Mouse (Mus musculus): Measurements from ENCODE around the gene Rabgap1l. TPM values are rescaled to one million over a fixed set of nuclear protein-coding genes. Genes with fewer than 3 reads are reported as not detected.
"Not testable (repeated sequence)": the region's sequence is repeated elsewhere in the genome, so short reads cannot be mapped to it uniquely, and the experiment has no call there.

Rabgap1l gene
- polyA plus RNA-seq, 1 experiment from 2014 or later = 24.0 TPM

DNA sequence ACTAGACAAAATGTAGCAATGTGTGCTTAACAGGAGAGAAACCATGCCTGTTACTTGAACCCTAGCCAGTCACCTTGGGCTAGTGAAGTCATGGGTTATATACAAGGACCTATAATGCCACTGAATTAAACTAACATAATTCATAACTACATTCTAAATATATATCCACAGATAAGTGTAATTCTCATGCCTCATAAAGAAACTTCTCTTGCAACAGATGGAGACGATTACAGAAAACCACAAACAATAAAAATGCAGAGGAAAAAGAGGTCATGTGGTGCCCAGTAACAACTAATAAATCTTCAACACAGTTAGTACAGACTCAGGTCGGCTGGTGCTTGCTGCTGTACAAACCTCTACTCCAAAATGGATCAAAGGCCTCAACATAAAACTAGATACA is 174.8 kb downstream of the Rabgap1l start:
- H3K27ac ChIP-seq = no peak overlapping the region
- WGBS = 62% methylated on average over 2 of the region's 2 CpGs
- ATAC-seq (ENCODE audit: insufficient read depth, low FRiP score, low read depth) = no peak

DNA sequence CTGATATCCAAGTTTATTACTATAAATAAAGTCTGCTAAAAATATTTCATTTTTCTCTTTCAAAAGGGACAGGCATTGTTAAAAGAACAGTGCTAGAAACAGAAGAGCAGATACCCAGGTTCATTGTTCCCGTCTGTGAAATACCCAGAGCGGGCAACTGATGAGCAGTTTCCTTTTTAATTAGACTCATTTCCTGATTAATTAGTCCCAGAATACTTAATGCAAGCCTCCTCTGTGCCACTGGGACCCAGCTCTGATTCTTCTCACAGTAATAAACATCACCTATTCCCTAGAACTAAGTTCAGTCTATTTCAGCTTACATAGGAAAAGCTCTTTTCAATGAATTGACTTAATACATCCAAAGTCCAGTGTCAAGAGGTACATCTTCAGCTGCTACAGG is 186.6 kb downstream of the Rabgap1l start:
- no peaks in the 10 kb centered on the region for H3K27me3 ChIP-seq (replicated peaks)
- no peak for ATAC-seq (ENCODE audit: insufficient read depth, low FRiP score, low read depth)
- H3K36me3 ChIP-seq = no peaks in the 10 kb centered on the region
- no peak overlapping the region for H3K4me2 ChIP-seq
- no peaks in the 10 kb centered on the region for H3K9me3 ChIP-seq
- no peak overlapping the region for H3K9ac ChIP-seq
- H3K4me3 ChIP-seq (replicated peaks) = no peak overlapping the region
- no peaks in the 10 kb centered on the region for H3K4me1 ChIP-seq
- H3K27ac ChIP-seq = no peak overlapping the region
- 81% methylated on average over 2 of the region's 2 CpGs for WGBS

More for the DNA sequence above, 174.8 kb downstream of the Rabgap1l start:
- H3K4me3 ChIP-seq (replicated peaks) = no peak overlapping the region
- no peaks in the 10 kb centered on the region for H3K27me3 ChIP-seq (replicated peaks)
- no peaks in the 10 kb centered on the region for H3K9me3 ChIP-seq
- no peaks in the 10 kb centered on the region for H3K4me1 ChIP-seq
- no peak overlapping the region for H3K9ac ChIP-seq
- no peaks in the 10 kb centered on the region for H3K36me3 ChIP-seq
- H3K4me2 ChIP-seq = no peak overlapping the region

DNA sequence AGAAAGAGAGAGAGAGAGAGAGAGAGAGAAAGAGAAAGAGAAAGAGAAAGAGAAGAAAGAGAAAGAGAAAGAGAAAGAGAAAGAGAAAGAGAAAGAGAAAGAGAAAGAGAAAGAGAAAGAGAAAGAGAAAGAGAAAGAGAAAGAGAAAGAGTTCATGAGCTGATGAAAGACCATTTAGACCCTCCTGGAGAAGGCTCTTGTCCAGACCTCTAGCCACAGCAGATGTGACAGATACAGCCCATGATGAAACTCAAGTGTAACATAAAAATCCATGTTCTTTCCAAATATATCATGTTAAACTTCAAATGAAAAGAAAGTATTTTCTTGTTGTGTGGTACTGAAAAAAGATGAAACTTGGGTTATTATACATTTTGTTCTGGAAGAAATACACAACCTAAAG is 189.7 kb downstream of the Rabgap1l start:
- H3K4me1 ChIP-seq; H3K27ac ChIP-seq; ATAC-seq (ENCODE audit: insufficient read depth, low FRiP score, low read depth); H3K9ac ChIP-seq; H3K4me2 ChIP-seq; H3K4me3 ChIP-seq (replicated peaks); H3K36me3 ChIP-seq; H3K27me3 ChIP-seq (replicated peaks); H3K9me3 ChIP-seq: not testable (repeated sequence)

DNA sequence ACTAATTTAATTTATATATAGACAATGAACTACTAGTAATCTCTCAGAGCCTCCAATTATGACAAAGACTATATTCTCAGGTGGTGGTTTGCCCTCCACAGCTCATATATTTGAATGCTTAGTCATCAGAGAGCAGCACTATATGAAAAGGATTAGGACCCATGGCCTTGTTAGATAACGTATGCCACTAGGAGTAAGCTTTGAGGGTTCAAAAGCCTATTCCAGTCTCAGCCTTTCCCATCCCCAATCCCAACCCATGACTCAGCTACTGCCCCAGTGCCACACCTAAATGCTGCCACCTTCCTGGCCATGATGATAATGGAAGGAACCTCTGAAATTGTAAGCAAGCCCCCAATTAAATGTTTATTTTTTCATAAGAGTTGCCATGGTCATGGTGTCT is 195.6 kb downstream of the Rabgap1l start:
- H3K4me2 ChIP-seq = no peak overlapping the region
- WGBS = 91% methylated on average over 1 of the region's 1 CpGs
- no peaks in the 10 kb centered on the region for H3K9me3 ChIP-seq

DNA sequence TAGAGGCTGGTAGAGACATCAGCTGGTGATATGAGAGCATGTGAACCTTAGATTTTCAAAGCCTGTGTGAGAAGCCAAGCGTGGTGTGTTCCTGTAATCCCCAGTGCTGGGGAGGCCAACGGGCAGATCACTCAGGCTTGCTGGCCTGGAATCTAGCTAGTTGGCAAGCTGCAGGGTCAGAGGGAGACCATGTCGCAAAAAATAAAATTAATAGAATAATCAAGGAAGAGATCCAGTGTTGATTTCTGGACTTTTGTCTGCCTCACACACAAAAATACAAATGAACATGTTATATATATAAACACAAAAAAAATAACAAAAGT is 196.1 kb downstream of the Rabgap1l start:
- WGBS = 81% methylated on average over 3 of the region's 3 CpGs
- no peak for ATAC-seq (ENCODE audit: insufficient read depth, low FRiP score, low read depth)
- no peak overlapping the region for H3K27ac ChIP-seq

More for the DNA sequence above, 195.6 kb downstream of the Rabgap1l start:
- no peaks in the 10 kb centered on the region for H3K4me1 ChIP-seq
- no peak overlapping the region for H3K4me3 ChIP-seq (replicated peaks)
- no peak overlapping the region for H3K9ac ChIP-seq
- no peak for ATAC-seq (ENCODE audit: insufficient read depth, low FRiP score, low read depth)
- no peak overlapping the region for H3K27ac ChIP-seq
- H3K27me3 ChIP-seq (replicated peaks) = no peaks in the 10 kb centered on the region
- no peaks in the 10 kb centered on the region for H3K36me3 ChIP-seq

DNA sequence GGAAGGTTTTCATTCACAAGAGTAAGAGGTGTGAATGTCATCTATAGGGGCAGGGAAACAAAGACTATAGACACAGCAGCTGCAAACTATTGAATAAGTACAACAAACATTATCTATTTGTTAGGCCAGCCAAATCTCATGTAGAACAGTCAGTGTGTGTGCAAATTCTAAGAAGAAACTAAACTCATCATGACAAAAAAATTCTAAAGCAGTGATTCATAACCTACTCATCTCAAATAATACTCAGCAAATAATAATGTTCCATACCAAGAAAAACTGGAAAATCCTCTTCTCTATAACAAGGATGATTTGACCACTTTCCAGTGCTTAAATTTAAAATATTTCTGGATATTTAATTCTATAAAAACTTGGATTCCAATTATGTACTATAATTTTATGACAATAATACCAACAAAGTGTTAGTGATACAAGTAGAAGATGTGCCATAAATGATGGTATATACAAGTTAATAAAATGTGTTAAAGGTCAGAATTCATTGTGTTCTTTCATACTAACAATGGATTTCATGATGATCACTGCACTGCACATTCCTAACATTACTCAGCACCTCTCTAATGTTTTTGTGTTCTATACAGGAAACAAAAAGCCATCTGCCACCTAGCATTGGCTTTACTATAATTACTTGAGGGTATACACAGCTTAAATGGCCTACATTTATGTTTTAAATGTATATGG is 196.6 kb downstream of the Rabgap1l start:
- no peak overlapping the region for H3K9ac ChIP-seq
- H3K9me3 ChIP-seq = no peaks in the 10 kb centered on the region
- H3K27ac ChIP-seq = no peak overlapping the region
- no peak overlapping the region for H3K4me3 ChIP-seq (replicated peaks)
- no peaks in the 10 kb centered on the region for H3K27me3 ChIP-seq (replicated peaks)
- no peaks in the 10 kb centered on the region for H3K4me1 ChIP-seq
- no peak for ATAC-seq (ENCODE audit: insufficient read depth, low FRiP score, low read depth)
- H3K4me2 ChIP-seq = no peak overlapping the region
- H3K36me3 ChIP-seq = no peaks in the 10 kb centered on the region

More for the DNA sequence above, 196.1 kb downstream of the Rabgap1l start:
- Histone ChIP-seq H3K4me1 (no peaks in the 10 kb centered on the region), H3K4me3 (replicated peaks) (no peak overlapping the region), H3K36me3 (no peaks in the 10 kb centered on the region), H3K4me2 (no peak overlapping the region), H3K9ac (no peak overlapping the region), H3K9me3 (no peaks in the 10 kb centered on the region), H3K27me3 (replicated peaks) (no peaks in the 10 kb centered on the region)

DNA sequence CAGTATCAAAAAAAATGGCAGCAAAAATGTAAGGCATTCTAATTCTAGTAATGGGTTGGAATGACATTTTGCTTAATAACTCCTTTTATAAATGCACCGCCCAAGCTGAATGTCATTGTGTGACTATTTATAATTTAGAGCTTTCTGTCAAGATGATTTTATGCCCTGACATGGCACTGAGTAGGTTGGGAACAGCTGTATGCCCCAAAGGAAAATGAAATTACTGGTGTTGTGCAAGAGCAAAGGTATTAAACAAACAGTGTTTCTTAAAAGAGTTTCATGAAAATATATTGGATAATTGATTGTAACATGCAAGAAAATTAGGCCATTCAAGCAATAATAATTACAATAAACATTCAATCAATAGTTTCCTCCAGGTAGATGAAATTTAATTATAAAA is 198.4 kb downstream of the Rabgap1l start:
- Histone ChIP-seq H3K4me1 (no peaks in the 10 kb centered on the region), H3K36me3 (no peaks in the 10 kb centered on the region), H3K27ac (no peak overlapping the region), H3K9ac (no peak overlapping the region), H3K4me2 (no peak overlapping the region), H3K9me3 (no peaks in the 10 kb centered on the region), H3K4me3 (replicated peaks) (no peak overlapping the region), H3K27me3 (replicated peaks) (no peaks in the 10 kb centered on the region)
- 89% methylated on average over 1 of the region's 1 CpGs for WGBS
- no peak for ATAC-seq (ENCODE audit: insufficient read depth, low FRiP score, low read depth)

DNA sequence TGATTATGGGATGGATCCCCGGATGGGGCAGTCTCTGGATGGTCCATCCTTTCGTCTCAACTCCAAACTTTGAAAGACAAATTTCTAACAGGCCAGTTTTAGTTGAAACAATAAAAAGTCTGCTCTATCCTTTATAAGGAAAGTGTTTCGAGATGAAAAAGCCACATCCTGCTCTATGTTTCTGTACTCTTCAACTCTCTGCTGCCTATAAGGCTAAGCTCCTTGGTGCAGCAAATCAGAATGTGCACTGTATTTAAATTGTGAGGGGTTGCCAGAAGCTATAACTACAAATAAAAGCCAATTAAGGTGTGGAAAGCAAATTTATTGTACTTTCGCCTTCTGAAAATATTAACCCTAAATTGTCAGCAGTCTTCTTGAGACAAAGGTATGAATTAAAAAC is 198.9 kb downstream of the Rabgap1l start:
- H3K27me3 ChIP-seq (replicated peaks) = no peaks in the 10 kb centered on the region
- no peak overlapping the region for H3K4me3 ChIP-seq (replicated peaks)
- ATAC-seq (ENCODE audit: insufficient read depth, low FRiP score, low read depth) = no peak
- no peak overlapping the region for H3K27ac ChIP-seq
- H3K9ac ChIP-seq = no peak overlapping the region
- 83% methylated on average over 4 of the region's 4 CpGs for WGBS
- no peaks in the 10 kb centered on the region for H3K4me1 ChIP-seq
- no peaks in the 10 kb centered on the region for H3K9me3 ChIP-seq
- no peaks in the 10 kb centered on the region for H3K36me3 ChIP-seq
- no peak overlapping the region for H3K4me2 ChIP-seq

DNA sequence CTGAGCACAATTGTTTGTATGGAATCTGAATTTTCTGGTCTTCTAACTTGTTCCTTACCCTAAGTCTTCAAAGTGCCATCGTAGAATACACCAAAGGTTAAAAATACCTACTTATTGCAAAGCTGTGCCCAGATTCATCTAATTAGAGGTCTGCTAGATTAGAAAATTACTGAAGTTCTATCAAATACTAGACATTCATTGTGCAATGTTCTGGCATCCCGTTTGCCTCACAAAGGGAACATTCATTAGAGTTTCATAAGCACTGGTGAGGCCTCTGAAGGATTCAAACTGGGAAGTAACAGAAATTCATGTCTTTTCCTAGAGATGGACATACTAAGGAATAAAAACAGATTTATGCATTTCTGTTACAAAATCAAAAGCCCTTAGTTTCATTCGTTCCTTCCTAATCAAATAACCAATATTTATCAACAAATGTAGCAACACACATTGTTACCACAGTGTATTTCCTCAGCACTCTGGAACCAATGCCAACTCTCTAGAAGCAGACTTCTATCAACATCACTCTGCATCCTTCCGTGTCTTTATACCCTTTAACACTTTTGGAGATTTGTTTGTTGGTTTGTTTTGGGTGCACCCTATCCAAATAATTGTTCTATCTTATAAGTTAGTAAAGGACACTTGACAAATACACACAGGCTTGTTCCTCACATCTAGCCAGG is 204.0 kb downstream of the Rabgap1l start:
- no peak for ATAC-seq (ENCODE audit: insufficient read depth, low FRiP score, low read depth)
- no peak overlapping the region for H3K27ac ChIP-seq
- no peak overlapping the region for H3K4me3 ChIP-seq (replicated peaks)
- no peak overlapping the region for H3K9ac ChIP-seq
- H3K4me1 ChIP-seq = no peaks in the 10 kb centered on the region
- no peaks in the 10 kb centered on the region for H3K36me3 ChIP-seq
- H3K9me3 ChIP-seq = no peaks in the 10 kb centered on the region
- WGBS = 75% methylated on average over 4 of the region's 4 CpGs
- no peak overlapping the region for H3K4me2 ChIP-seq
- H3K27me3 ChIP-seq (replicated peaks) = no peaks in the 10 kb centered on the region

DNA sequence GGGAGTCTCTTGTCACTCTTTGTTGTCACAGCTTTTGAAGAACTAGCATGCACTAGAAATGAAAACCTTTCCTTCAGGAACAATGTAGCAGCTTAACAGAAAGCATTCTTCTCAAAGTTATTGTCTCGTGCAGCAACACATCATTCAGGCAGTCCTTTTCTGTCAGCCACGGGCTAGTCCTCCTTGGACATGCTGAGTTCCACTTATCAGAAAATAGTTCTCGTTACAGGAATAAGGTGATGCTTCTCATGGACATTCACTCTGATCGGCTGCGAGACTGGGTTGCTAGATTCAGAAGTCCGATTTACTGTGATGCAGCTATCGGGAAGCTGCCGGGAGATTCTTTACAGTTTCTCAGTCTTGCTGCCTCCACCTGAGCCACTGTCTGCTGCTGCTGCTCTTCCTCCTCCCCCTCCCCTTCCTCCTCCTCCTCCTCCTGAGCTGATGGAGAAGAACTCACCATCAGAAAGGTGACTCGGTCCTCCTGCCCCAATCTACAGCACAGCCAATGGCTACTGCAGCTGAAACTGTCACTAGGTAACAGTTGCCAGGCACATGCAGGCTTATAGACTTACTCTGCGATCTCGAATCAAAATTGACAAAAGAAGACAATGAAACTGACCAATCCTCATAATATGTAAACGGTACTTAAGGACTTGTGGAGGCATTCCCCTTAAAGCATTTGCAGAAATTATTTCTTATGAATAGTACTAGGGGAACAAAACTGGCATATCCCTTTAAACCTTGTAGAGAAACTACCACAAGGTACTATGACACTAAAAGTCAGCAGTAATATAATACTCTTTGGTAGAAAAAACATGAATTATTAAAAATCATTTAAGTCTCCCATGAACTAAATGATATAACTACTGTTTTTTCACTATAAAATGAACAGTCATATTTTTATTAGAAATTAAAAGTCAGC is 213.4 kb downstream of the Rabgap1l start:
- no peak overlapping the region for H3K27ac ChIP-seq

DNA sequence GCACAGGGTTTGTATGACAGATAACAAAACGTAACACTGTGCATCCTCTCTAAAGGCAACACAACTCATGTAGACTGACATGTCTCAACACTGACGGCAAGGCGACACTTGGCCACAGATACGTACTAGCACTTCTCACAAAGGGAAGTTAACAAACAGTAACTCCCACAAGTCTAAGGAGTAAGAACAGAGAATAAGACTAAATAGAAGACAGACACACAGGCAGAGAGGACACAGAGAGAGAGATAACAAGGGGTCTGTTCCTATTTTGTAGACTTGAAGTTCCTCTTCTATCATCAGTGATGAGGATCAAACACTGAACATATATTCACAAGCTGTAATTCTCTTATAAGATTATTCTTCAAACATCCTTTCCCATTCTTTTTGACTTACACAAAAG is 216.9 kb downstream of the Rabgap1l start:
- Histone ChIP-seq H3K27ac (no peak overlapping the region), H3K4me2 (no peak overlapping the region), H3K4me3 (replicated peaks) (no peak overlapping the region), H3K4me1 (no peaks in the 10 kb centered on the region), H3K36me3 (no peaks in the 10 kb centered on the region), H3K9ac (no peak overlapping the region), H3K9me3 (no peaks in the 10 kb centered on the region), H3K27me3 (replicated peaks) (no peaks in the 10 kb centered on the region)
- ATAC-seq (ENCODE audit: insufficient read depth, low FRiP score, low read depth) = no peak
- WGBS = 86% methylated on average over 4 of the region's 4 CpGs

More for the DNA sequence above, 213.4 kb downstream of the Rabgap1l start:
- Histone ChIP-seq H3K4me1 (no peaks in the 10 kb centered on the region), H3K4me3 (replicated peaks) (no peak overlapping the region), H3K9me3 (no peaks in the 10 kb centered on the region), H3K27me3 (replicated peaks) (no peaks in the 10 kb centered on the region), H3K36me3 (no peaks in the 10 kb centered on the region), H3K4me2 (no peak overlapping the region), H3K9ac (no peak overlapping the region)
- no peak for ATAC-seq (ENCODE audit: insufficient read depth, low FRiP score, low read depth)
- WGBS = 58% methylated on average over 12 of the region's 12 CpGs

DNA sequence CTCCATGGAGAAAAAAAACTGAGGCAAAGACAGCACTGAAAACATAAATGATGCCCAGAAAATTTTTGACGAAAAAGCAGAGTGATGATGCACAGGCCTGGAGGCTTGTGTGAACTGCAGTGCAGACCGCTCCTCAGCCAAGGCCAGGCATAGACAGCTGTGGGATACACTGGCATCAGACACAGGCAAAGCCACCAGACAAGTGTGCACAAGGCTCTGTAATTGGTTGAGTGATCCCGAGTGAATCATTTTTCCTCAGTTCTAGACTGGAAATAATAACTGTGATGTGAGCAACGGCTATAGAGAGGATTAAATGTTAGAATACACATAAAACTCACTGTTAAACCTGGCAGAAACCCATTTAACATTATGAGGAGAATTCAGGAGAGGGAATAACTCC is 219.0 kb downstream of the Rabgap1l start:
- Histone ChIP-seq H3K4me2 (no peak overlapping the region), H3K4me3 (replicated peaks) (no peak overlapping the region), H3K4me1 (no peaks in the 10 kb centered on the region), H3K27ac (no peak overlapping the region), H3K27me3 (replicated peaks) (no peaks in the 10 kb centered on the region), H3K9me3 (no peaks in the 10 kb centered on the region), H3K9ac (no peak overlapping the region), H3K36me3 (no peaks in the 10 kb centered on the region)
- no peak for ATAC-seq (ENCODE audit: insufficient read depth, low FRiP score, low read depth)
- 70% methylated on average over 4 of the region's 4 CpGs for WGBS
